Mouse (Mus musculus) lung, embryonic 16.5 days (tissue): ENCODE data around the gene Klk1b8. TPM values are rescaled to one million over a fixed set of nuclear protein-coding genes. Genes with fewer than 3 reads are reported as not detected.

Source experiments
- ATAC-seq: fragments of 200-750 bp; cut with Nextera tagmentation; 2 replicates; pipeline ENCODE4 v1.8.0; 2017; ENCODE audit warnings: low read depth, mild to moderate bottlenecking, moderate library complexity
- H3K27ac ChIP-seq: fragments of 300-500 bp; sonication (generic); 2 replicates; pipeline ENCODE4 v1.5.1; 2014; ENCODE audit warnings: mild to moderate bottlenecking, control low read depth, low read length
- H3K27me3 ChIP-seq: fragments of 300-500 bp; sonication (generic); 2 replicates; pipeline ENCODE4 v1.6.1; 2014; ENCODE audit warnings: low read depth, low read length, mixed read lengths; ENCODE audit not compliant: control insufficient read depth, insufficient read depth
- H3K36me3 ChIP-seq: fragments of 300-500 bp; sonication (generic); 2 replicates; pipeline ENCODE4 v1.6.1; 2014; ENCODE audit warnings: low read length; ENCODE audit not compliant: control insufficient read depth, insufficient read depth
- H3K4me1 ChIP-seq: fragments of 300-500 bp; sonication (generic); replicated peaks from 2 replicates; pipeline ENCODE4 v1.6.1; 2014; ENCODE audit warnings: low read length, mixed read lengths; ENCODE audit not compliant: control insufficient read depth, insufficient read depth
- H3K4me2 ChIP-seq: fragments of 300-500 bp; sonication (generic); 2 replicates; pipeline ENCODE4 v1.6.1; 2014; ENCODE audit warnings: low read depth, low read length, control low read depth
- H3K4me3 ChIP-seq: fragments of 300-500 bp; sonication (generic); 2 replicates; pipeline ENCODE4 v1.5.1; 2014; ENCODE audit warnings: mild to moderate bottlenecking, low read length, control low read depth
- H3K9ac ChIP-seq: fragments of 300-500 bp; sonication (generic); 2 replicates; pipeline ENCODE4 v1.6.1; 2014; ENCODE audit warnings: low read length, control low read depth
- H3K9me3 ChIP-seq: fragments of 300-500 bp; sonication (generic); 2 replicates; pipeline ENCODE4 v1.6.1; 2016; ENCODE audit warnings: low read length; ENCODE audit not compliant: control insufficient read depth
- WGBS: fragments of 180-500 bp; shearing (Covaris S2); extraction: QIAGEN DNeasy Blood & Tissue Kit; methylation state at CpG from one replicate; pipeline ENCODE4 v1.1.7; 2014; 5-methylcytosine and 5-hydroxymethylcytosine counted together
- polyA plus RNA-seq: library from polyadenylated mRNA; unstranded; fragments of >200 nt; fragmentation: Nextera tagmentation; extraction: Ambion mirVana; gene quantifications from 2 replicates; pipeline ENCODE4 v1.2.1, GENCODE M21; 2015

Klk1b8 gene
- polyA plus RNA-seq = not detected in 2 replicates

DNA sequence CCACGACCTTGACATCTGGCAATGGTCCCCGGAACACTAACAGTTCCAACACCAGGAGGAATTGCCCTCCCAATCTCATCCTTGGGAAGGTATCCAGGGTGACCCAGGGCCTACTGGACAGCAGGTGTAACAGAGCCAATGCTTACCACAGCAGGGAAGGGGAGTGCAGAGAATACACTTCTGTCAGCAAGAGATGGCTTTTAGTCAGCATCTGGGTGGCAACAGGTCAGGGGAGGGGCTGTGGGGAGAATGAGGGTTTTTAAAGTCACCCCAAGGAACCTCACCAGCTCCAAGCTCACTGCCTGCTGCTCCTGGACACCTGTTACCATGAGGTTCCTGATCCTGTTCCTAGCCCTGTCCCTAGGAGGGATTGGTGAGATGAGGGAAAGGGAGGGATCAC is at the start of gene Klk1b8:
Klk1b8 (plus strand) TSS at position 301 of the 400 bp plus-strand sequence.
- ATAC-seq = no peak
- no peak within 1 kb of the TSS for H3K4me2 ChIP-seq
- H3K9me3 ChIP-seq = no peaks in the 10 kb centered on the region
- H3K36me3 ChIP-seq = no peaks in the 10 kb centered on the region
- no peak within 1 kb of the TSS for H3K9ac ChIP-seq
- WGBS = 62% methylated on average over 2 of the region's 2 CpGs
- no peaks in the 10 kb centered on the region for H3K4me1 ChIP-seq
- no peaks in the 10 kb centered on the region for H3K27me3 ChIP-seq
- H3K4me3 ChIP-seq = no peak within 1 kb of the TSS
- H3K27ac ChIP-seq = no peak within 1 kb of the TSS

DNA sequence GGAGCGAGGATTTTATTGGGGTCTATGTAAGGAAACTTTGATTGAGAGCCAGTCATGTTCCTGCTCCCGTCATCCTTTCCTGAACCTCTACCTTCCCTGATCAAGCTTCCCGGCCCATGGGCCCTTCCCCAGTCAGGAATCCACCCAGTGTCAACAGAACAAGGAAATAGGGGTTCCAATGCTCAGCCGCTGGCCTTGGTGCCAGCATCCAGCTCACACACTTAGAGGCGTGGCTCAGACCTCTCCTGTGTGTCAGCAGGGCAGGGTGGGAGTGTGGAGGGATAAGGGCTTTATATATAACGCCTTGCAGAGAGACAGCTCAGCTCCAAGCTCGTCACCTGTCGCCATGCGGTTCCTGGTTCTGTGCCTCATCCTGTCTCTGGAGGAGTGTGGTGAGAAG is 35.6 kb upstream of the Klk1b8 start:
- no peaks in the 10 kb centered on the region for H3K4me1 ChIP-seq
- no peaks in the 10 kb centered on the region for H3K27me3 ChIP-seq
- no peak overlapping the region for H3K4me3 ChIP-seq
- ATAC-seq = peak; percentile 76
- H3K9ac ChIP-seq = no peak overlapping the region
- 30% methylated on average over 9 of the region's 9 CpGs for WGBS
- no peak overlapping the region for H3K27ac ChIP-seq
- no peaks in the 10 kb centered on the region for H3K36me3 ChIP-seq
- H3K9me3 ChIP-seq = no peaks in the 10 kb centered on the region
- H3K4me2 ChIP-seq = no peak overlapping the region

DNA sequence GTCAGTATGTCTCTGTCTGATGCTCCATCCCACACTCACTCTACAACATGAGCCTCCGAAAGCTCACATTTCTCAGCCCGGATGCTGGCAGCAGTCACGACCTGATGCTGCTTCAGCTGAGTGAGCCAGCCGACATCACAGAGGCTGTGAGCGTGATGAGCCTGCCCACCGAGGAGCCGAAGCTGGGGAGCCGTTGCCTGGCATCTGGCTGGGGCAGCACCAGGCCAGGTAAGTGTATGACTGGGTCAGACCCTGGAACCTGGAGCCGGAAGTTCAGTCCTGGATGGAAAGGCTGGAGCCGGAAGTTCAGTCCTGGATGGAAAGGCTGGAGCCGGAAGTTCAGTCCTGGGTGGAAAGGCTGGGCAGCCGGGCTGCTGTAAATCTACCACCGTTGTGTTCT is 32.0 kb upstream of the Klk1b8 start:
- no peak for ATAC-seq

DNA sequence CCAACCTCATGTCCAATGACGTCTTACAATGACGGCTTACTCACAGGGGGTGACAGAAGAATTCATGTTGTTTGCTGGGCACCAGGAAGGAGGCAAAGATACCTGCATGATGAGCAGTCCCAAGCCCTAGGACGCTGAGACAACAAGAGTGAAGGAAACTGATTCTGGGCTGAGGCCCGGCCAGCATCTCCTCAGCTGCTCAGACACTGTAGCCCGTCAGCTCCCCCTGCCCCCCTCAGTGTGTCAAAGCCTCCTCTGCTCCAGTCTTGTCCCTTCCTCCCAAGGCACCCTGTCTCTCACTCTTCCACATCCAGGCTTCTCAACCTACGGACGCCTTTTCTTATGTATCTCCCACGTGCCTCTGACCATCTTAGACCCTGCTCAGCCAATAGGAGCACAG is 31.6 kb upstream of the Klk1b8 start:
- no peak overlapping the region for H3K4me3 ChIP-seq
- no peaks in the 10 kb centered on the region for H3K9me3 ChIP-seq
- H3K36me3 ChIP-seq = no peaks in the 10 kb centered on the region
- H3K9ac ChIP-seq = no peak overlapping the region
- no peak overlapping the region for H3K27ac ChIP-seq
- H3K27me3 ChIP-seq = no peaks in the 10 kb centered on the region; the same call in 1 of the 2 replicates
- ATAC-seq = no peak
- no peaks in the 10 kb centered on the region for H3K4me1 ChIP-seq
- no peak overlapping the region for H3K4me2 ChIP-seq
- 68% methylated on average over 8 of the region's 8 CpGs for WGBS

More for the DNA sequence above, 32.0 kb upstream of the Klk1b8 start:
- Histone ChIP-seq H3K4me2 (no peak overlapping the region), H3K4me1 (no peaks in the 10 kb centered on the region), H3K9ac (no peak overlapping the region), H3K36me3 (no peaks in the 10 kb centered on the region), H3K27me3 (no peaks in the 10 kb centered on the region), H3K9me3 (no peaks in the 10 kb centered on the region), H3K27ac (no peak overlapping the region), H3K4me3 (no peak overlapping the region)
- WGBS = 76% methylated on average over 13 of the region's 13 CpGs

DNA sequence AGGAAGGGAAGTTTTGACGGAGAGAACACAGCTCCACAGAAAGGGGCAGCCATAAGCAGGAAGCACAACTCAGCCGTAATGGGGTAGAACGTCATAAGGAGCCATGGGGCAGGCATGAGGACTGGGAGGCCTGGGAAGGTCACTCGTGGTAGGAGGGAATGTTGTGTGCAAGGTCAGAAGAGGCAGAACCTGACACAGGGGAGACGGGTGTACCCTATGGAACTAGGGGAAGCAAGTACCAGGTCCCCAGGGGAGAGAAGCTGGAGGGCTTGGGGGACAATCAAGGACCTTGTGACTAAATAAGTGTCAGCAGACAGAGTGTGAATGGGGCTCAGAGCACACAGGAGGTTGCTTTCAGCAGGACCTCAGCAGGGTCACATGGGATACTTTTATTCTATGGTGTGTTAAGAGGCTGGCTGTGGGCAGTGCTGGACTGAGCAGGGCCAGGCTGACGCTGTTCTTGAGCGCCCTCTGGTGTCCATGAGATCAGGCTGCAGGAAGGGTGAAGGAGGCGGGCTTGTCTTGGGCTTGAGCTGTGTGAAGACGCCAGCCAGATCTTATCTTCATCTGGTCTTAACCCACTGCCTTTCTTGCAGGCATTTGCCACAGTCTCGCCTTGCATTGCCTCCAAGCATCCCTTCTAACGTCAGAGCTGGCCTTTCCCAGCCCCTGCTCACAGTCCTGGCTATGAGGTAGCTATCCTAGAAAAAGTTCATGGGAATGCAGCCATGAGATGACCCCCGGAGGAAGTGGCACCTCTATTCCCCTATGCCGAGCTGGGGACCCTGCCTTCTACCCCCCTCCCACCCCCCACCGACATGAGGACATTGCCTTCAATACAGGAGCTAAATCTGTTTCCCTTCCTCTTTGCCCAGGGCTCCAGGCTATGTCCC is 30.7 kb upstream of the Klk1b8 start:
- Histone ChIP-seq H3K27me3 (no peaks in the 10 kb centered on the region; the same call in 1 of the 2 replicates), H3K4me2 (no peak overlapping the region), H3K9ac (no peak overlapping the region), H3K27ac (no peak overlapping the region), H3K9me3 (no peaks in the 10 kb centered on the region), H3K36me3 (no peaks in the 10 kb centered on the region), H3K4me3 (no peak overlapping the region), H3K4me1 (no peaks in the 10 kb centered on the region)
- 22% methylated on average over 14 of the region's 14 CpGs for WGBS
- ATAC-seq = peak; percentile 84

DNA sequence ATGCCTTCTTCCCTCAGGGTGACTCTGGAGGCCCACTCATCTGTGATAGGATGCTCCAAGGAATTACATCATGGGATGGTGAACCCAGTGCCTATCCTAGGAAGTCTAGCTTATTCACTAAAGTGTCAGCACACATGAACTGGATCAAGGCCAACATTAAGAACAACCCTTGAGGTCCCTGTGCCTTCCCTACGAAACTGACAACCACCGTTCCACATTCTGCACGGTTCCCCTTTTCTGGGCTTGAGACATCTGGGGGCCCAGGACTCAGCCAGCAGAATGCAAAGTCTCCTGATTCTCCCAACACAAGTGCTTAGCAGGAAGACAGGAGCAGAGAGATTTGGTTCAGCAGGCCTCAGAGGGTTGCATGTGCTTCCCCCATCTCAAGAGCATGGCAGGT is 29.9 kb upstream of the Klk1b8 start:
- Histone ChIP-seq H3K9ac (no peak overlapping the region), H3K9me3 (no peaks in the 10 kb centered on the region), H3K27ac (no peak overlapping the region), H3K27me3 (no peaks in the 10 kb centered on the region; the same call in 1 of the 2 replicates), H3K4me3 (no peak overlapping the region), H3K4me1 (no peaks in the 10 kb centered on the region), H3K4me2 (no peak overlapping the region), H3K36me3 (no peaks in the 10 kb centered on the region)
- 84% methylated on average over 3 of the region's 3 CpGs for WGBS
- ATAC-seq = no peak

DNA sequence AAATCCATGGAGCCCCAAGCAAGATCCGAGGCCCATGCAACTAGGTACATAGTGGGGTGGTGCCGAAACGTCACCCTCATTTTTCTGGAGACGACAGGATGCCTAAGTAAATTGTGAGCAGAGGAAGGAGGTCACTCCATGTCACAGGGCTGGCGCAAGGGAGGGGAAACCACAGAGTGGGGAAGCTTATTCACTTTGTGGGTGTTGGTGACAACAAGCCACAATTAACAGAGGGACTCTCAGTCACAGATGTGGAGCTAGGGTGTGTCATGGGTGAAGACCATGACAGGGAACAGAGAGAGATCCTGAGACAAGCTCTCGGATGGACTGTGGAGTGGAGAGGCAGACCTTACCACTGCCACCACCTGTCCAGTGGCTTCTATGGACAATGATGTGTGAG is 29.4 kb upstream of the Klk1b8 start:
- Histone ChIP-seq H3K27me3 (no peaks in the 10 kb centered on the region; the same call in 1 of the 2 replicates), H3K36me3 (no peaks in the 10 kb centered on the region), H3K9ac (no peak overlapping the region), H3K27ac (no peak overlapping the region), H3K9me3 (no peaks in the 10 kb centered on the region), H3K4me1 (no peaks in the 10 kb centered on the region), H3K4me3 (no peak overlapping the region), H3K4me2 (no peak overlapping the region)
- ATAC-seq = no peak
- WGBS = 71% methylated on average over 6 of the region's 6 CpGs

DNA sequence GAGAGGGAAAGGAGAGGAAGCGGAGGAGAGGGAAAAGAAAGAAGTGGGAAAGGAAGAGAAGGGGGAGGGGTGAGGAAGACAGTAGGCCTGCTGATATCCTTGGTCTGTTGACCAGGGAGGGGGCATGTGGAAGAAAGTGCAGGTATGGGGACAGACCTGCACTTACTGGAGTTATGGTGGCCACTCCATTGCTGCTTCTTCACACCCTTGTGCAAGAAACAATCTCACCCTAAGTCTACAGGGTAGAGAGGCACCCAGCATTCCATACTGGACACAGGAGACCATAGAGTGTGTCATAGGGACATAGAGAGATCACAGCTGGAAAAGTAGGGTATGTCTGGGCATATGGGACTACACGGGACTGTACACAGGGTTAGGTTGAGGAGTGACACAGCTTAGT is 28.5 kb upstream of the Klk1b8 start:
- H3K4me2 ChIP-seq = no peak overlapping the region
- H3K36me3 ChIP-seq = no peaks in the 10 kb centered on the region
- H3K27me3 ChIP-seq = no peaks in the 10 kb centered on the region; the same call in 1 of the 2 replicates
- no peak overlapping the region for H3K9ac ChIP-seq
- 68% methylated on average over 2 of the region's 2 CpGs for WGBS
- no peak overlapping the region for H3K4me3 ChIP-seq
- H3K9me3 ChIP-seq = no peaks in the 10 kb centered on the region
- H3K27ac ChIP-seq = no peak overlapping the region
- H3K4me1 ChIP-seq = no peaks in the 10 kb centered on the region
- ATAC-seq = no peak

DNA sequence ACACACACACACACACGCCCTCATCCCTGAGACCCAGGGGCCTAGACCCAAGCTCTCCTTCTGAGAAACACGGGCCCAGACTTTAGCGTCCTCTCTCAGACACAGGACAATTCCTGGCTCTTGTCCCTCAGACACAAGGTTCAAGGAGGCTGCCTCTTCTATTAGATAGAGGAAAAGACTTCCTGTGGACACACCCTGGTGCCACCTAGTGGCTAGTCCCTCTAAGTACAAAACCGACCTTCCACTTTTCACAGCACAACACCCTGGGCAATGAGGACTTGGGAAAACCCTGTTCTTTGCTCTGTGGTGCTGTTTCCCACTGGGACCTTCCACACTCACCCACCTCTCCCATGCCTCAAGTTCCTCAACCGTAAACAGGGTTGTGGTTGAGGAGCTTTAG is 24.5 kb upstream of the Klk1b8 start:
- WGBS = 57% methylated on average over 5 of the region's 5 CpGs
- no peaks in the 10 kb centered on the region; the same call in 1 of the 2 replicates for H3K27me3 ChIP-seq
- no peaks in the 10 kb centered on the region for H3K4me1 ChIP-seq
- no peak overlapping the region for H3K4me2 ChIP-seq
- no peak overlapping the region for H3K9ac ChIP-seq
- H3K36me3 ChIP-seq = no peaks in the 10 kb centered on the region
- no peak overlapping the region for H3K27ac ChIP-seq
- ATAC-seq = no peak
- H3K9me3 ChIP-seq = no peaks in the 10 kb centered on the region
- no peak overlapping the region for H3K4me3 ChIP-seq
